Mouse (Mus musculus) embryonic fibroblast, embryonic 13.5 days (primary cell): ENCODE results near the gene Bcdin3d.

ENCODE experiments used
- CTCF ChIP-seq: IDR thresholded peaks from 2 replicates; pipeline ENCODE4 v1.5.1; 2011; ENCODE audit warnings: mild to moderate bottlenecking, control low read depth, low read length, moderate library complexity, borderline replicate concordance; ENCODE audit not compliant: insufficient read depth
- POLR2A ChIP-seq: IDR thresholded peaks from 2 replicates; pipeline ENCODE4 v1.6.1; 2011; ENCODE audit warnings: low read depth, mild to moderate bottlenecking, control low read depth, low read length, moderate library complexity

GRCm38 (mm10) chr15:99431063-99431462, 43.5 kb downstream of the Bcdin3d start:
- no peak for TF ChIP-seq CTCF
- TF ChIP-seq POLR2A = no peak
